Mouse (Mus musculus) liver, adult 2 months (tissue): ENCODE data around the gene Ky.

ENCODE experiments used
- CTCF ChIP-seq: fragments of 200-500 bp; IDR thresholded peaks from 2 replicates; pipeline ENCODE4 v1.5.1; 2011; ENCODE audit warnings: low read depth, low read length, control low read depth
- POLR2A ChIP-seq: fragments of 200-500 bp; IDR thresholded peaks from 2 replicates; pipeline ENCODE4 v1.6.1; 2011; ENCODE audit warnings: low read length, control low read depth; ENCODE audit not compliant: insufficient read depth; ENCODE audit errors: extremely low read depth

- no peak for TF ChIP-seq CTCF
- no peak for TF ChIP-seq POLR2A
Observed at GRCm38 (mm10) chr9:102494454-102494853, 11.1 kb upstream of the Ky start.
